Mouse (Mus musculus) brain, embryonic 14.5 days (tissue): ENCODE results near the gene Urgcp.

Experiments
- CTCF ChIP-seq: fragments of 200-500 bp; IDR thresholded peaks from 2 replicates; pipeline ENCODE4 v1.5.1; 2012; ENCODE audit warnings: inconsistent platforms, mild to moderate bottlenecking, moderate library complexity, borderline replicate concordance; ENCODE audit not compliant: insufficient read depth, insufficient read length; ENCODE audit errors: extremely low read depth
- POLR2A ChIP-seq: fragments of 200-500 bp; IDR thresholded peaks from 2 replicates; pipeline ENCODE4 v1.6.1; 2012; ENCODE audit warnings: mild to moderate bottlenecking, inconsistent platforms, borderline replicate concordance; ENCODE audit not compliant: poor library complexity, insufficient read depth, insufficient read length, severe bottlenecking; ENCODE audit errors: extremely low read depth

DNA sequence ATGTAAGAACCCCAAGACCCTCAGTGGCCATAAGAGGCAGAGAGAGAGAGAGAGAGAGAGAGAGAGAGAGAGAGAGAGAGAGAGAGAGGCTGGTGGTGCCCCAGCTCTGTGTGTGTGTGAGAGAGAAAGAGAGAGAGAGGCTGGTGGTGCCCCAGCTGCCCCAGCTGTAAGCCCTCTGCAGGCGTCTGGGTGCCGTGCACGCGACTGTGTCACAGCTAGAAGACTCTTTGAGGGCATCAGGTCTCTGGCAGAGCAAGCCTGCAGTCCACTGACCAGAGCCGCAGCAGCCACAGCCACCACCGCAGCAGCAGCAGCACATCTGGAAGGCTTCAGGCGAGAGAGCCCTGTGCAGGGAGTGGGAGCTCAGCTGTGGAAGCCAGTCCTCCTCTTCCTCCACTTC, 77.9 kb downstream of the Urgcp start:
- TF ChIP-seq CTCF (no peak), POLR2A (no peak)
